Mouse (Mus musculus) embryonic fibroblast, embryonic 13.5 days (primary cell): ENCODE results near the gene Ppef1. TPM values are rescaled to one million over a fixed set of nuclear protein-coding genes. Genes with fewer than 3 reads are reported as not detected.
A peak's percentile ranks its signal among the peaks of the same experiment; 100 is the strongest.

Experiments used
- H3K27ac ChIP-seq: 2 replicates; pipeline ENCODE4 v1.5.1; 2012; ENCODE audit warnings: low read length, control low read depth, inconsistent platforms; ENCODE audit not compliant: insufficient read depth
- H3K4me1 ChIP-seq: 2 replicates; pipeline ENCODE4 v1.6.1; 2011; ENCODE audit warnings: low read length; ENCODE audit not compliant: control insufficient read depth, insufficient read depth
- H3K4me3 ChIP-seq: 2 replicates; pipeline ENCODE4 v1.5.1; 2011; ENCODE audit warnings: mild to moderate bottlenecking, control low read depth, low read length; ENCODE audit not compliant: insufficient read depth
- CTCF ChIP-seq: IDR thresholded peaks from 2 replicates; pipeline ENCODE4 v1.5.1; 2011; ENCODE audit warnings: mild to moderate bottlenecking, control low read depth, low read length, moderate library complexity, borderline replicate concordance; ENCODE audit not compliant: insufficient read depth
- POLR2A ChIP-seq: IDR thresholded peaks from 2 replicates; pipeline ENCODE4 v1.6.1; 2011; ENCODE audit warnings: low read depth, mild to moderate bottlenecking, control low read depth, low read length, moderate library complexity
- polyA plus RNA-seq: library from polyadenylated mRNA; stranded (reverse); fragments of >200 nt; gene quantifications from 2 replicates; pipeline ENCODE4 v1.2.4, GENCODE M21; 2011; ENCODE audit warnings: low read depth; ENCODE audit not compliant: missing spikeins, insufficient read length

Ppef1 gene
- polyA plus RNA-seq, 1 experiment, result 2.2 TPM

- H3K4me3 ChIP-seq, result no peak overlapping the region
- TF ChIP-seq POLR2A (no peak), CTCF (no peak)
- no peak overlapping the region for H3K27ac ChIP-seq
- H3K4me1 ChIP-seq, result no peaks in the 10 kb centered on the region
Observed at GRCm38 (mm10) chrX:160699171-160699570, 36.4 kb downstream of the Ppef1 start.

GRCm38 (mm10) chrX:160691559-160691958 lies 44.0 kb downstream of the Ppef1 start:
- no peak overlapping the region for H3K4me3 ChIP-seq
- H3K4me1 ChIP-seq, result no peaks in the 10 kb centered on the region
- H3K27ac ChIP-seq, result no peak overlapping the region
- no peak for TF ChIP-seq POLR2A
- TF ChIP-seq CTCF, result no peak

- Histone ChIP-seq H3K4me1 (no peaks in the 10 kb centered on the region), H3K27ac (no peak overlapping the region), H3K4me3 (no peak overlapping the region)
- TF ChIP-seq POLR2A, result no peak
- no peak for TF ChIP-seq CTCF
Observed at GRCm38 (mm10) chrX:160690094-160690493, 45.5 kb downstream of the Ppef1 start.

- H3K27ac ChIP-seq, result no peak overlapping the region
- H3K4me1 ChIP-seq, result no peaks in the 10 kb centered on the region
- TF ChIP-seq CTCF, result no peak
- H3K4me3 ChIP-seq, result no peak overlapping the region
Observed at GRCm38 (mm10) chrX:160669992-160670391, 65.6 kb downstream of the Ppef1 start.

GRCm38 (mm10) chrX:160610882-160611644 lies 124.5 kb downstream of the Ppef1 start:
- TF ChIP-seq CTCF (no peak), POLR2A (no peak)
- Histone ChIP-seq H3K4me1 (no peaks in the 10 kb centered on the region), H3K4me3 (no peak overlapping the region), H3K27ac (no peak overlapping the region)

GRCm38 (mm10) chrX:160610482-160610881 lies 125.1 kb downstream of the Ppef1 start:
- TF ChIP-seq CTCF (no peak), POLR2A (no peak)
- Histone ChIP-seq H3K27ac (no peak overlapping the region), H3K4me3 (no peak overlapping the region), H3K4me1 (no peaks in the 10 kb centered on the region)

GRCm38 (mm10) chrX:160609849-160610248 lies 125.7 kb downstream of the Ppef1 start:
- TF ChIP-seq CTCF (peak; percentile 26; the same call in 1 of the 2 replicates), POLR2A (no peak)

GRCm38 (mm10) chrX:160603981-160604541 lies 131.5 kb downstream of the Ppef1 start:
- peaks cover 9% of the 10 kb centered on the region; the same call in 1 of the 2 replicates for H3K4me1 ChIP-seq
- peak overlapping the region; percentile 54; the same call in 1 of the 2 replicates for H3K27ac ChIP-seq
- TF ChIP-seq CTCF (no peak), POLR2A (no peak)
- H3K4me3 ChIP-seq, result no peak overlapping the region

More at GRCm38 (mm10) chrX:160609849-160610248, 125.7 kb downstream of the Ppef1 start:
- Histone ChIP-seq H3K27ac (no peak overlapping the region), H3K4me3 (no peak overlapping the region), H3K4me1 (peaks cover 2% of the 10 kb centered on the region; the same call in 1 of the 2 replicates)

- H3K27ac ChIP-seq, result no peak overlapping the region
Observed at GRCm38 (mm10) chrX:160603316-160603715, 132.2 kb downstream of the Ppef1 start.

GRCm38 (mm10) chrX:160602770-160603169 lies 132.8 kb downstream of the Ppef1 start:
- H3K4me1 ChIP-seq, result peaks cover 13% of the 10 kb centered on the region; the same call in 1 of the 2 replicates
- TF ChIP-seq POLR2A, result no peak
- H3K4me3 ChIP-seq, result no peak overlapping the region
- no peak overlapping the region for H3K27ac ChIP-seq

More at GRCm38 (mm10) chrX:160603316-160603715, 132.2 kb downstream of the Ppef1 start:
- peaks cover 13% of the 10 kb centered on the region; the same call in 1 of the 2 replicates for H3K4me1 ChIP-seq
- TF ChIP-seq POLR2A (no peak), CTCF (no peak)
- H3K4me3 ChIP-seq, result no peak overlapping the region
